Mouse (Mus musculus) heart, postnatal 10 days (tissue): ENCODE measurements at regions not wholly inside any gene's neighbourhood (a gene's known extent, or its start where the extent isn't known, plus 50 kb on each side); places are given as distances from the start of the nearest gene placed in this dataset.
"Not testable (repeated sequence)": the region's sequence is repeated elsewhere in the genome, so short reads cannot be mapped to it uniquely, and the experiment has no call there.

Source experiments
- DNase-seq, 2 experiments: peaks; one replicate each; pipeline ENCODE4 v3.0.0; 2021
- intact Hi-C: fragments of 180-260 bp; cut with DNase I; formaldehyde crosslinking; loops from one replicate; pipeline ENCODE4 v1.15.1; 2025

GRCm38 (mm10) chr12:74825664-74826063 lies 351.5 kb downstream of the Kcnh5 start:
- intact Hi-C loops = no loop called here
- peak; percentile 1 to 5 for DNase-seq

DNA sequence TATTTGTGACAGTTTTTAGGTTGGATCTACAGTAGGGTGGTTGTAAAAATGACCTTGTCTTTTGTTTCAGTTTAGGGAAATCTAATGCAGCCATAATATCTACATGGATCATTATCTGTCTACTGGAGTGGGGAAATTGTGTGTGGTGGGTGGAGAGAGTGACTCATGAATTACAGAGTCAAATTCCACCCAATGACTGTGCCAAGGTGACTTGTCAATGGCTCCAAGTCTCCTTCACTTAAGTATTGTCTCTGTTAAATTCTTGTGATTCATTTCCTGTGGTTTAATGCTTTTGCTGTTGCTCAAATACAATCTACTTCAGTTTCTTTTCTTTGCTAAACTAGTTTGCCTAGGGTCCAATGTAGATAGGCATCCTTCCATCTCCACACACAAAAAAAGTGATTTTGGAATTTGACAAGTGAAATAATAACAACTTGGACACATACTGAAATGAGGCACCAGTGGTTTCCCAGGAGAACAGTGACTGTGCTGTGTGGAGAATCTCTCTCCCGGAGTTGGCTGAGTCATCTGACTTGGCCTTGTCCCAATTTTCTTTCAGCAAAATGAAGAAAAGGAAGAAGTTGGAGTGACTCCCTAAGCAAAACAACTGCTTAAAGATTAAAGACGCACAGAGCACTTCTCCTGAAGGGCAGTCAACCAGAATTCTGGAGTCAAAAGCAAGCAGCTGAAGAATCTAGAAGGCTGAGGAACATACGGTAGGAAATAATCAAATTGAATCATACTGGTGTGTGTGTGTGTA lies 352.2 kb downstream of the Kcnh5 start:
- peak; percentile 74 to 75 for DNase-seq

GRCm38 (mm10) chr12:74816181-74816580 lies 361.0 kb downstream of the Kcnh5 start:
- DNase-seq, intact Hi-C loops: not testable (repeated sequence)

More for the DNA sequence above, 352.2 kb downstream of the Kcnh5 start:
- intact Hi-C loops = no loop called here

- intact Hi-C loops, DNase-seq: not testable (repeated sequence)
Measured at GRCm38 (mm10) chr12:74808571-74808970, 368.6 kb downstream of the Kcnh5 start.

DNA sequence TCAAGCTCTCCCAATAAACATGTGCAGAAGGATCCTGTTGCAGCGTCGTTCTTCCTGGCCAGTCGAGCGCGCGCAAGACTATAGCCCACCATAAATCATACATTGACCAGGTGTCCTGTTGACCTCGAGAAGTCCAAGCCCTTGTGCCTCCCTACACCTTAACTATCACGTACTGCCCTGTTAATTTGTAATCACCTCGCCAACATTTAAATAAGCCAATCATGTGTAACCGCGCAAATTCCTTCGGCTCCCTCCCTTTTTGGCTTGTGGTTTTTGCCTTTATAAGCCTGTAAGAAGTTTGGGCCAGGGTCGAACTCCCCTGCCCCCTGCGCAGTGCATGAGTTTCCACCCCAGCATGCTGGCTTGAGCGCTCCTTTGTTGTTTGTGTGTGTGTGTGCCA lies 369.2 kb downstream of the Kcnh5 start:
- intact Hi-C loops, DNase-seq: not testable (repeated sequence)

DNA sequence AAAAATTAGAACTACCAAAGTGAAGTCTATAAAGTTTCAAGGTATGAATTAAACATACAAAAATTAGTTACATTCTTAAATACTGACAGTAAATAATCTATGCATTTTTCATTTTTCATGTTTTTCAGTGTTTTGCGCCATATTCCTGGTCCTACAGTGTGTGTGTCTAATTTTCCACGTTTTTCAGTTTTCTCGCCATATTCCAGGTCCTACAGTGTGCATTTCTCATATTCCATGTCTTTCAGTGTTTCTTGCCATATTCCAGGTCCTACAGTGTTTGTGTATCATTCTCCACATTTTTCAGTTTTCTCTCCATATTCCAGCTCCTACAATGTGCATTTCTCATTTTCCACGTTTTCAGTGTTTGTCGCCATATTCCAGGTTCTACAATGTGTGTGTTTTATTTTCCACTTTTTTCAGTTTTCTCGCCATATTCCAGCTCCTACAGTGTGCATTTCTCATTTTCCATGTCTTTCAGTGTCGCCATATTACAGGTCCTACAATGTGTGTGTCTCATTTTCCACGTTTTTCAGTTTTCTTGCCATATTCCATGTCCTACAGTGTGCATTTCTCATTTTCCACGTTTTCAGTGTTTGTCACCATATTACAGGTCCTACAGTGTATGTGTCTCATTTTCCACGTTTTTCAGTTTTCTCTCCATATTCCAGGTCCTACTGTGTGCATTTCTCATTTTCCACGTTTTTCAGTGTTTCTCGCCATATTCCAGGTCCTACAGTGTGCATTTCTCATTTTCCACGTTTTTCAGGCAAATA lies 373.2 kb downstream of the Kcnh5 start:
- intact Hi-C loops = no loop called here
- no peak for DNase-seq

GRCm38 (mm10) chr12:74792036-74792435 lies 385.1 kb downstream of the Kcnh5 start:
- intact Hi-C loops = no loop called here

DNA sequence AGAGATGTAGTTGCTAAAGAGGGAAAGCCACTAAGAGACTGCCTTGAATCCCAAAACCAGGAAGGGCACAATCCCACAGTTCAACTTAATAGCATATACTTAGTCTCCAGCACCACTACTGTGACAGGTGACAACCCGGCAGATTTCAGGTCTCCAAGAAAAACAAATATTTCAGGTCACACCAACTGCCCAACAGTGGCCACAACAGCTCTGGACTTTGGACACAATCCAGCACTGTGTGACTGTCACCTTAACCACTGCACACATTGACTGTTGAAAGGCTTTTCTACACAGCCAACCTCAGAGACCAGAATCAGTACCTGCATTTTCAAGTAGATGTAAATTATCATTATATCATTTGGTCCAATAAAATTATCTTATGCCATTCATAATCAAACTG lies 414.8 kb downstream of the Kcnh5 start:
- no peak for DNase-seq
- intact Hi-C loops = no loop called here

More at GRCm38 (mm10) chr12:74792036-74792435, 385.1 kb downstream of the Kcnh5 start:
- no peak for DNase-seq

DNA sequence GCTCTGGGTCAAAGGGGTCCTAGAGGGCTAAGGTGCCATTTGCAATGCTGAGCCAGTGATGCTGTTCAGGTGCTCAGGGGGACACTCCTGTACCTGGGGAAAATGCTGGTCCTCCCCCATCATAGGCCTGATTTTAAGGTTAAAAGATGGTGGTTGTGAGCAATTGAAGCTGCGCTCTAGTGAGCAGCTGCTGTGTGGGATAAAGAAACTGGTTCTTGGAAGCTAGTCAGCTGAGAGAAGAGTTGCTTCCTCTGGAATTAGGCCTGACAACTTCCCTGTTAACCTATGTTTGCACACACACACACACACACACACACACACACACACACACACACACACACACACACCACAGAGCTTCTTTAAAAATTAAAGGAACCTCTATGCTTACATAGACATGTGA lies 428.9 kb upstream of the Gm11042 start:
- intact Hi-C loops = no loop called here
- no peak for DNase-seq

DNA sequence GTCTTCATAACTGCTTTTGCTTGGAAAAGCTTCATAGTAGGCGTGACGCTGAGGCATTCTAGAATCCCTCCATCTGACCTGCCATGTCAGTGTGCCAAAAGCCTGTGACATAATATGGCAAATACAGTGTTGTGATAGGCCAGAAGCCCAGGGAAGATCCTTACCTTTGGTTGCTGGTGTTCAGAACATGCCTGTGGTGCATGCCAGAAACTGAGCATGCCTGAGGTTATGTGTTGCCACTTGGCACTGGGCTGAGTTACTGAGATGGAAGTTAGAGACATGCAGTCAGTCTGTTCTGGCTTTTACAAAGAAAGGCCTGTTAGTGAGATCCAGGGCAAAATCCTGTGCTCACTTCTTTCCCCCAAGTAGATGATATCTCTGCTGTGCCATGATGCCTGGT lies 412.7 kb upstream of the Gm11042 start:
- intact Hi-C loops = no loop called here
- no peak for DNase-seq

GRCm38 (mm10) chr12:74679149-74679548 lies 363.0 kb upstream of the Gm11042 start:
- DNase-seq = peak in 1 of 2 experiments; percentile 1
- intact Hi-C loops = no loop called here

- DNase-seq = no peak
- intact Hi-C loops = no loop called here
Measured at GRCm38 (mm10) chr12:74677835-74678234, 361.6 kb upstream of the Gm11042 start.

- DNase-seq = no peak
- intact Hi-C loops = no loop called here
Measured at GRCm38 (mm10) chr12:74658406-74658805, 342.2 kb upstream of the Gm11042 start.

GRCm38 (mm10) chr12:74657036-74657648 lies 340.9 kb upstream of the Gm11042 start:
- DNase-seq = no peak
- intact Hi-C loops = no loop called here

- no peak for DNase-seq
- intact Hi-C loops = no loop called here
Measured at GRCm38 (mm10) chr12:74651256-74651655, 335.1 kb upstream of the Gm11042 start.

- intact Hi-C loops = no loop called here
- DNase-seq = no peak
Measured at GRCm38 (mm10) chr12:74632827-74633226, 316.6 kb upstream of the Gm11042 start.

DNA sequence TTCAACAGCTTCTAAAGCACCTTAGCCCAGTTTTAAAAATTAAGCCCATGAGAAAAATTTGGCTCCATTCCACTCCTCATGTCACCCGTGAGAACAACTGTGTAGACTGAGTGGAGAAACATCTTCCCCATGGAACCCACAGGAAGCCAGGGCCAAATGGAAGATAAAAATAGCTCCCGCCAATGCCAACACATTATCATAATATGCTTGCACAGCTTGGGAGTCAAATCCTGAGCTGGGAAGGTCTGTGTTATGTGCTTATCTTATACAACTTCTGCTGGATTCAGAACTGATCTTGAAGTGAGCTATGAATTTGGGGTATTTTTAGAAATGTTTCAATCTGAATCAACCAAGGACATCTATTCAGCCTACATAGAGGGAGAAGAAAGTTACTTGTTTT lies 279.0 kb upstream of the Gm11042 start:
- intact Hi-C loops = no loop called here

GRCm38 (mm10) chr12:74554599-74554998 lies 238.4 kb upstream of the Gm11042 start:
- no peak for DNase-seq
- intact Hi-C loops = no loop called here

More for the DNA sequence above, 279.0 kb upstream of the Gm11042 start:
- peak; percentile 25 to 41 for DNase-seq

- DNase-seq = no peak
- intact Hi-C loops = no loop called here
Measured at GRCm38 (mm10) chr12:74544172-74544571, 228.0 kb upstream of the Gm11042 start.

DNA sequence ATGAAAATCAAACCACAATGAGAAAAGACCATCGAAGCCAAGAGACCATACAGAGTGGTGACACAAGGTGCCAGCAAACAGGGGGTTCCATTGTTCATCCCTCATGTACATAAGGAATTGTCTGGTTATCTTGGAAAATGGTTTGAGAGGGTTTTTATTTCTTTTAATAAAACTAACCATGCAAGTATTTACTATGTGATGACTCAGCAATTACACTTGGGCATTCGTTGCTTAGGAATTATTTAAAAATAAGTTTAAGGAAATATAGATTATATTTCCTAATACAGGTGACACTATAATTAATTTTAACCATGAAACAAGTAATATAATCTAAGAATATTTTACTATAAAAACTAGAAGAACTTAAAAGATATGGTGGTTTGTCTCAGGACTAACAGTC lies 218.7 kb upstream of the Gm11042 start:
- no peak for DNase-seq
- intact Hi-C loops = no loop called here

GRCm38 (mm10) chr12:74528983-74529566 lies 212.9 kb upstream of the Gm11042 start:
- DNase-seq = peak; percentile 20 to 42
- intact Hi-C loops = no loop called here
